Mouse (Mus musculus): ENCODE results near the gene Fgd4.

DNA sequence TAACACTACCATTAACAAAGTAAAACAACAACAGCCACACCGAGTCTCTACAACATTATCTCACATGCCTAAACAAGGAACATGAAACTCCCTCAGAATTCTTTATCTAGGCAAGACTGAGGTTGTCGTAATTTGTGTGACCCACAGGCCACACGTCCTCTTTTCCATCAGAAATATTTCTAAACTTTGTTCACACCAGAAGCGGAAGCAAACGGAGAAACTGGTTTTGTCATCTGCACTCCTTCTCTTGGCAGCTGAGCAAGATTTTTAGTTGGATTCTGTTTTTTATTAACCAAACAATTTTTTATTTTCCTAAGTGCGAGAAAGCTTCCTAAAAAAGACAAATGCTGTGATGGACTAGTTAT, 73.6 kb downstream of the Fgd4 start:
- TF ChIP-seq POLR2A (IDR thresholded peaks at IDR 0.05; ENCODE audit: insufficient read depth, low read length) (no peak), CTCF (IDR thresholded peaks at IDR 0.05; ENCODE audit: low read depth, low read length) (no peak)

All from ES-Bruce4 (cell line).